Mouse (Mus musculus) heart, postnatal 10 days (tissue): ENCODE data around the gene Klk5. TPM values are rescaled to one million over a fixed set of nuclear protein-coding genes. Genes with fewer than 3 reads are reported as not detected.

Source experiments
- DNase-seq, 2 experiments: peaks; one replicate each; pipeline ENCODE4 v3.0.0; 2021
- intact Hi-C: fragments of 180-260 bp; cut with DNase I; formaldehyde crosslinking; loops from one replicate; pipeline ENCODE4 v1.15.1; 2025
- total RNA-seq, 2 experiments: library from RNA; stranded (reverse); gene quantifications; 2 replicates each; pipeline ENCODE4 v1.2.3; 2021

Klk5 gene
- total RNA-seq, 2 experiments from 2014 or later, result not detected

DNA sequence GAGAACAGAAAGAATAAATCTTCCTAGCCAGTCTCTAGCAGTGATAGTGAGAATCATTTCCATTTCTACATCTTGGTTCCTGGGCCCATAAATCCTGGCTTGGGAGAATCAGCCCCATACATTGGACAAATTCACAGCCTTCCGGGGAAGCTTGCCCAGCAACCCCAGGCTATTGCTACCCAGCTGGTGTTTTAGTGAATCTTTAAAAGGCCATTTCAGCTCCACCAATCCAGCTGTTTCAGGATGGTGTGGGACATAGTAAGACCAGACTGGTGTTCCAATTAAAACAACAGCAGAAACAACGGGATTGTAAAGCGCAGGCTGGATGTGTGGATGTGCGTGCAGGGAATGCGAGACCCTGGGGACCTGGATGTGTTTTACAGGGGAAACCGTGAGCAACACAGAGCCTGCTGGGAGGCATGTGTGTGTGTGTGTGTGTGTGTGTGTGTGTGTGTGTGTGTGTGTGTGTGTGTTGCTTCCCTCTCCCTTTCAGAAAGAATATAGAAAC is 33.2 kb downstream of the Klk5 start:
- DNase-seq, result no peak
- intact Hi-C loops, result no loop called here

DNA sequence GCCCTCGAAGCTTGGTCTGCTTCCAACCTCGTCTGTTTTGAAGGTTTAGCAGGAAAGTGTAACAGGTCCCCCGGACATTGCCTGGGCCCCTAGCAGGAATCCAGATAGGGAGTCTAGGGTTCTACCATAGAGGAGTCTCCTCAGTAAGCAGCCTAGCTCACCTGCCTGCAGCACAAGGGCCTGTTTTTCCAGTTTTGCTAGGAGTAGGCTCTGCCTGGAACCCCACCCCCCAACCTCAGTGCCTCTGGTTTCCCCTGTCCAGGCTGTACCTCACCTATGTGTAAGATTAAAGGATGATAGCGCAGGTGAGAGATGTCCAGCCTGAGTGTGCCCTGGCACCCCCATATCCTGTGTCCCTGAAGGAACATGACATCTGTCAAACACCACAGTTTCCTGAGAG is 34.7 kb downstream of the Klk5 start:
- intact Hi-C loops, result no loop called here
- DNase-seq, result no peak

DNA sequence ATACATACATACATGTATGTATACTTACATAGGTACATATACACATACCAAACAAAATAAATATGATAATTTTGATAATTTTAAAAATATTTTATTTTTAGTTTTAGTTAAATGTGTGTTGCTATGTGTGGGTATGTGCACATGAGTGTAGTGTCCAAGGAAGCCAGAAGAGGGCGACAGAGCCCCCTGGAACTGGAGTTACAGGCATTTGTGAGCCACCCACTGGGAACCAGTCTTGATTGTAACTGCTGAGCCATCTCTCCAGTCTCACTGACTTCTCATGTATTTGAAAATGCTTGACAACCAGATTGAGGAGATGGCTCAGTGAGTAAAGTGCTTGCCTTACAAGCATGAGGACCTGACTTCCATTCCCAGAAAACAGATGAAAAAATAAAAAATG is 36.5 kb downstream of the Klk5 start:
- DNase-seq, result no peak
- intact Hi-C loops, result no loop called here

DNA sequence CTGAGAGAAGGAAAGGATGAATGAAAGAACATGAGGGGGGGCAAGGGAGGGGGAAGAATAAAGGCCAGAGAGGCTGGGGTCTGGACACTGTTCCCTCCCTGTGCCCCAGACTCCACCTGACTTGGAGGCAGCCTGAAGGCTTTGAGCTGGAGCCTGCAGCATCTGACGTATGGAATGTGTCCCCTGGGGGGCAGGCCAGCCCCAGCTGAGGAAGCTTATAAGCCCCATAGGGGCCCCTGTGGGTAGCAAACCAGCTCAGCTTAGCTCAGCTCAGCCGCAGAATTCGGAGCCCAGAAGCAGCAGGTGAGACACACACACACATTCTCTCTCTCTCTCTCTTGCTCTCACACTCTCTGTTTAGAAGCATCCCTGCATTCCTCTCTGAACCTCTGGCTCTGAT is 39.1 kb downstream of the Klk5 start, which contains the start of gene Klk4:
Gene Klk4 (plus strand): TSS at position 249 of the 400 bp plus-strand sequence.
- DNase-seq, result no peak
- intact Hi-C loops, result no loop called here

DNA sequence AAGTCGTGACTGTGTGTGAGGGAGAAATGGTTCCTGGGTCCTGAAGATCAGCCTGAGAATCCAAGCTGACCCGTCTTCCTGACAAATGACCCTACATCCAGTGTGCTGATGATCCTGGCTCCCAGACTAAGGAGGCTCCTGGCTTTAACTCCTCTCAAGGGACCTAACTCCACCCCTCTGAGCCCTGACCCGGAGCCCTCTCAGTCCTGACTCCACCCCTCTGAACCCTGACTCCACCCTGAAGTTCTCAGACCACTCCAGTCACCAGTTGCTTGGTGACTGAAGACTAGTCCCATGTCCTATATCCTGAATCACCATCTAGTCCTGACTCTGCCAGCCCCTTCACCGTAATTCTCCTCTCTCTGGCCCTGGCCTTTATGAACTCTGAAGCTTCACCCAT is 40.6 kb downstream of the Klk5 start:
- intact Hi-C loops, result no loop called here
- peak in 1 of 2 experiments; percentile 11 for DNase-seq

DNA sequence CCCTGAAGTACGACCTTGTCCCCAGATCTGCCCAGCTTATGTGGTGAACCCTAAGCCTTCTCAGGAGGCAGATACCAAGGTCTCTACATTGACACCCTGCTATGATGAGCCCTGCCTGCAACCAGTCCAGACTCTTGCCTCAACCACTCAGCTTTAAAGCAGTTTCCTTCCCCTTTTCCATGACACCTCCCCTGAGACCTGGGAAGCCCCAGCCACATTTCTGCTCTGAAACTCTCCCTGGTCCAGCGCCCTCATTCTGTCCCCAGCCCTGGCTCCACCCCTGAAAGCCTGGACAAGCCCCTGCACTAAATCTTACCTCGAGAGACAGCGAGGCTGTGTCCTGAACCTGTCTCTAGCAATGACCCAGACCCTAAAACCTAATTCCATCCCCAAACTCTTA is 41.0 kb downstream of the Klk5 start:
- intact Hi-C loops, result no loop called here
- peak in 1 of 2 experiments; percentile 3 for DNase-seq

DNA sequence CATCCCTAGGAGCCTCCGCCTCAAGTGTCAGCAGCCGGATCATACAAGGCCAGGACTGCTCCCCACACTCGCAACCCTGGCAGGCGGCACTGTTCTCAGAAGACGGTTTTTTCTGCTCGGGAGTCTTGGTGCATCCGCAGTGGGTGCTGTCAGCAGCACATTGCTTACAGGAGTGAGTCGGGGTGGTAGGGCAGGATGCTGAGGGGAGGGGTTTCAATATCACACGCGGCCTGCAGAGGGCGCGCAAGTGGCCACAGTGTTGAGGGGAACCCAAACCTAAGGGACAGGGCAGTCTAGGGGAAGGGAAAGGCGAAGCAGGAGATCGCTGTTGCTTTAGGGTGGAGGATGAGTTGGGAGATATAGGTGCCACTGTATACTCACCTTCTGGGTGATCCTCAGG is 41.8 kb downstream of the Klk5 start:
- peak; percentile 23 to 54 for DNase-seq
- intact Hi-C loops, result no loop called here

DNA sequence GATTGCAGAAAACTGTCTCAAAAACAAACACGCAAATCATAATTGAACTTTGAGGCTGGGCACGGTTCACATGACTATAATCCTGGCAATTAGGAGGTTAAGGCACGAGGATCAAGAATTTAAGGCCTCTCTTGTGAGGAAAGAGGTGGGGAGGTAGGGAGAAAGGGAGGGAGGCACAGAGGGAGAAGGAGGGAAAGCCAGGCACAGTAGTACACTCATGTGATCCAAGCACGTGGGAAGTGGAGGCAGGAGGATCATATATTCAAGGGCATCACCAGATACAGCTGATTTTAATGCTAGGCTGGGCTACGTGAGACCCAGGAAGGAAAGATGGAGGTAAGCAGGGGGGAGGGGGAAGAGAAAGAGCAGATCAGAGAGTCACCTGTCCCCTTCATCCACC is 49.6 kb downstream of the Klk5 start:
- DNase-seq, result no peak
- intact Hi-C loops, result no loop called here

DNA sequence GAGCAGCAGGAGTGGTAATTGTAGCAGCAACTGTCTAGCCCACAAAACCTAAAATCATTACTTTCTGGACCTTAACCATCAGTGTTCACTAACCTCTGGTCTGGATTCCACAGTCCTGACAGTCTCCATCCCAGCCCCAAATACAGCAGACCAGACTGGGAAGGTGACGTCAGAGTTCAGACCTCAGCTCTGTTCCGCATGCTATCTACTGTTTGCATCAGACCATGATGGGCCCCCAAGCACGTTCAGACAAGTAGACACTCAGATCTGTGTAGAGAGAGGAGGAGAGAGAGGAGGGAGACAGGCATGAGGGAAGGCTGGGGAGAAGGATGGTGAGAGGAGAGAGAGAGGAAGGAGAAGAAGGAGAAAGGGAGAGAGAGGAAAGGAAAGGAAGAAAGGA is 50.0 kb downstream of the Klk5 start:
- no peak for DNase-seq
- intact Hi-C loops, result no loop called here

DNA sequence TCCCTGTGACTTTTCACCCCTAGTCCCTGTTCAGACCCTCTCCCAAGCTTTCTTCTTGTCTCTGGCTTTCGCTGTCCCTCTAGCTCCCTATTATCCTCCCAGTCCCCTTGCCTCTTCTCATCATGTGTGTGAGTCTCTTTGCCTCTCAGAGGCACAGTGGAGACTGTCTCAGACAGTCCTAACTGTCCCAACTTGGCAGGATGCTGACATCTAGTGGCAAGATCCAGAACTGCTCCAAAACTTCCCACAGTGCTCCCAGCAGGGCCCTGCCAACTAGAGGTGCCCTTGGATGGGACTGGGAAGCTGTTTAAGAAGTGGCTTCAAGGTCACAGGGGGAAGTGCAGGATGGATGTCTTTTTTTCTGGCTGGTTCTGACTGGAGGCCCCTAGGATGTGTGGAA is 53.1 kb downstream of the Klk5 start:
- DNase-seq, result peak; percentile 90 to 92
- intact Hi-C loops, result loop anchor here (1.0 to 2.0 kb wide), 3 partner anchors 22 to 214 kb away; no protein-coding TSS in a partner anchor

Other genes with a start within 250 kb of the Klk5 start
- gene Zfp819, start 234.8 kb upstream of the Klk5 start, total RNA-seq, result not detected
- not detected for gene Ceacam18, start 207.3 kb upstream of the Klk5 start, total RNA-seq
- under 1 TPM; 0.81 to 0.94 TPM for gene Siglece, start 181.8 kb upstream of the Klk5 start, total RNA-seq
- gene Ctu1, start 170.0 kb upstream of the Klk5 start, total RNA-seq, result 1 to 10 TPM; 4.8 to 5.4 TPM
- not detected for gene Klk14, start 151.6 kb upstream of the Klk5 start, total RNA-seq
- not detected for gene Klk13, start 129.4 kb upstream of the Klk5 start, total RNA-seq
- gene Klk12, start 73.1 kb upstream of the Klk5 start, total RNA-seq, result not detected
- gene Klk11, start 67.4 kb upstream of the Klk5 start, total RNA-seq, result not detected
- gene Klk10, start 60.9 kb upstream of the Klk5 start, total RNA-seq, result not detected
- not detected for gene Klk9, start 50.1 kb upstream of the Klk5 start, total RNA-seq
- 10 to 100 TPM; 13.0 to 19.9 TPM for gene Klk8, start 44.4 kb upstream of the Klk5 start, total RNA-seq
- gene Klk7, start 30.7 kb upstream of the Klk5 start, total RNA-seq, result not detected
- gene Klk6, start 17.5 kb upstream of the Klk5 start, total RNA-seq, result not detected
- not detected for gene Klk4, start 39.2 kb downstream of the Klk5 start, total RNA-seq
- gene Klk15, start 91.8 kb downstream of the Klk5 start, total RNA-seq, result not detected
- not detected for gene Klk1b8, start 108.7 kb downstream of the Klk5 start, total RNA-seq
- not detected for gene Klk1b1, start 124.8 kb downstream of the Klk5 start, total RNA-seq
- not detected for gene Klk1b9, start 134.1 kb downstream of the Klk5 start, total RNA-seq
- not detected for gene Klk1b11, start 153.9 kb downstream of the Klk5 start, total RNA-seq
- gene Klk1b26, start 170.2 kb downstream of the Klk5 start, total RNA-seq, result not detected
- gene Klk1b27, start 210.3 kb downstream of the Klk5 start, total RNA-seq, result not detected